Mouse (Mus musculus): Measurements from ENCODE around the gene Ttyh2.

Gene Ttyh2

DNA sequence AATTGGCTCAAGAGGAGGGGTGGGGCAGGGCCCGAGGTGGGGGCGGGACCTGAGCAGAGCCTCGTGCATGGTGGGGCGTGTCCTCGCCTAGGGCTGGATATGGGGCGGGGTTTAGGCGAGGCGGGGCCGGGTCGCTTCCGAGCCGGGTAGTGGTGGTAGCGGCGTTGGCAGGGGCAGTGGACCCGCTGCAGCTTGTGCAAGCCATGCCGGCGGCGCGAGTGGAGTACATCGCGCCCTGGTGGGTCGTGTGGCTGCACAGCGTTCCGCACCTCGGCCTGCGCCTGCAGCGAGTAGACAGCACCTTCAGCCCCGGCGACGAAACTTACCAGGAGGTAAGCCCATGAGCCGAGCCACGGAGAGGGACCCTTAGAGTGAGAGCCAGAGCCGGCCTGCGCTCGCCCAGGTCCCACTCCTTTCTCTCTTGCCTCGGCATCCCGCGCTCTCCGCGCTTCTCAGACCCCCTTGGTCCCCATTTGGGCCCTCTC, at the start of gene Ttyh2:
Ttyh2 (plus strand) TSS at position 91 of the 485 bp plus-strand sequence.
- peak; percentile 77 to 78 for DNase-seq (ENCODE audit: low spot score in 2 of 2)

GRCm38 (mm10) chr11:114626071-114626690, 49.0 kb upstream of the Ttyh2 start:
- no peak for DNase-seq (ENCODE audit: low spot score in 2 of 2)

GRCm38 (mm10) chr11:114627036-114627435, 48.2 kb upstream of the Ttyh2 start:
- DNase-seq (ENCODE audit: low spot score in 2 of 2) = no peak

DNA sequence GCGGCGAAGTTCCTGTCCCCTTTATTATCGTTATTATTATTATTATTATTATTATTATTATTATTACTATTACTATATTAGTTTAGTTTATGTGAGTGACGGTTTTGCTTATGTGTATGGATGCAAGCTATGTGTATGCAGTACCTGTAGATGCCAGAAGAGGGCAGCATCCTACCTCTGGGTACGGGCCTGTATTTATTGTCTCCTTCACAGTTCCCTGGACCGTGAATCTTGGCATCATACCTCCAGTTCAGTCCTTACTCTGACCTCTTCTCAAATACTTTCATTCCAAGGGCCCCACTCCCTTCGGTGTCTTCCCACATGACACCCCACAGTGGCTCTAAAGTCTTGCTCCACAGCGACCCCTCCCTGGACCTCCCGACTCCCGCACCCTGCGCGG, 47.2 kb upstream of the Ttyh2 start:
- no peak for DNase-seq (ENCODE audit: low spot score in 2 of 2)

- DNase-seq (ENCODE audit: low spot score in 2 of 2) = no peak
Observed at GRCm38 (mm10) chr11:114630044-114630443, 45.2 kb upstream of the Ttyh2 start.

DNA sequence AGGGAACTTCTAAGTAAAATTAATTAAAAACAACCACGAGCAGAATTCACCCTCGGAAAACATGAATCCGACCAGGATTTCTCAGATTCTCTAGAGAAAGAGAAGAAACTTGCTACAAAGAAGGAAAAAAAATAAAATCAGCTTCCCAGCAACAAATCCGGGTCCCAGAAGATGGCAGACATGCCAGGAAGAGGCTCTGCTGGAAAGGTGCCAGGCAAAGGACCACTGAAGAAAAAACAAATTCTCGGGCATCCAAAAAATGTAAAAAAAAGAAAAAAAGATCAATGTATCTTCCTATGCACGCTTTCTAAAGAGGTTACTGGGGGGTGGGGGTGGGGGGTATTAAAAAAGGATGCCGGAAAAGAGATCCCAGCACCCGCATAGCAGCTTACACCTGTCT, 43.0 kb upstream of the Ttyh2 start:
- no peak for DNase-seq (ENCODE audit: low spot score in 2 of 2)

GRCm38 (mm10) chr11:114636292-114636691, 38.9 kb upstream of the Ttyh2 start:
- peak; percentile 50 to 56 for DNase-seq (ENCODE audit: low spot score in 2 of 2)

GRCm38 (mm10) chr11:114636727-114637505, 38.3 kb upstream of the Ttyh2 start:
- no peak for DNase-seq (ENCODE audit: low spot score in 2 of 2)

GRCm38 (mm10) chr11:114638647-114639290, 36.5 kb upstream of the Ttyh2 start:
- no peak for DNase-seq (ENCODE audit: low spot score in 2 of 2)

DNA sequence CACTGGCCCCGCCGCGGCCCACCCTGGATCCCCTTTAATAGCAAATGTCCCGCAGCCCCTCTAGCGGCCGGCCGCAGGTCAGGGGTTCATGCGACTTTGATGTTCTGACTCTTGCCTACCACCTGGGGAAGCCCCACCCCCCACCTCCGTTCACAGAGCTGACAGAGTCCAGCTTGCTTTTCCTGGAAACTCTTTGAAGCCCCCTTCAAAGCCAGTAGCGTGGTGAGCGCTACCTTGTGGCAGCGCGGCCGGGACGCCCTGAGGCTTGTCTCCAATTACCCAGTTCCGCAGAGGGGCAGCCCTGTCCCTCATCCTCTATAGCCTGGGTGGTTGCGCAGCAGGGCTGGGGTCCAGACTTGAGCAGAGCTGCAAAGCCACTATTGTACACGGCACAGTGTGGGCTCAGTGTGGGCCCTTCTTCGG, 35.5 kb upstream of the Ttyh2 start:
- DNase-seq (ENCODE audit: low spot score in 2 of 2) = no peak

- no peak for DNase-seq (ENCODE audit: low spot score in 2 of 2)
Observed at GRCm38 (mm10) chr11:114640658-114641057, 34.6 kb upstream of the Ttyh2 start.

DNA sequence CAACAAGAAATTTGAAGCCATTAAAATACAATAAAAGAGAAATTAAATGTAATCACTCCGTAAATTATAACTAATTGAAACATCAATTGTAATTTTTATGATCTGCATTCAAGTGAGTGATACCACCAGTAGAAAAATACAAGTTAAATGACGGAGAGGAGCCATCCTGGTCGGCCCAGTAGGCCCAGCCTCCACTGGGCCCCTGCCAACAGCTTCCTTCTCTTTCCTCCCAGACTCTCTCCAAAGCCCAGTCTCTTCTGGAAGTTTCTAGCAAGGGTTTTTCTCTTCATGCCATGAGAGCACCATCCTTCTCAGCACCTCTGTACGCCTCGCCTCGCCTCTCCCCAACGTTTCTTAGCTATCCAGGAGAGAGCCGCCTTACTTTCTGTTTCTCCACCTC, 34.1 kb upstream of the Ttyh2 start:
- no peak for DNase-seq (ENCODE audit: low spot score in 2 of 2)

DNA sequence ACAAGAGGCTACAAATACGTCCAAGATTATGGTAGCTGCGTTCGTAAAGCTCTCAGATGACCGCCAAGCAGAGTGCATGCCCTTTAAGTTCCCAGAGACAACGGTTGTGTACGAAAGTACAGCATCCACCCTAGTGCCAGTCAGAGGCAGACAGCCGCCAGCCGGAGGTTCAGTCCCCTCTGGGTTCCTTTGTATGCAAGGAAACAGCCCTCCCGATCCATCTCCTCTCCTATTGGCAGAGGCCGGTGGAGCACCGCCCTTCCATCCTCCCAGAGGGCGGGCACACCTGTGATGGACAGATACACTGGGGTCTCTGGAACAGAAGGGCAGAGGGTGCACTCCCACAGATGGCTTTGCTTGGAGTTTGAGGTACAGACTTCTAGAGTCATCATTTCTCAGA, 33.0 kb upstream of the Ttyh2 start:
- DNase-seq (ENCODE audit: low spot score in 2 of 2) = no peak

- no peak for DNase-seq (ENCODE audit: low spot score in 2 of 2)
Observed at GRCm38 (mm10) chr11:114642926-114643325, 32.3 kb upstream of the Ttyh2 start.

DNA sequence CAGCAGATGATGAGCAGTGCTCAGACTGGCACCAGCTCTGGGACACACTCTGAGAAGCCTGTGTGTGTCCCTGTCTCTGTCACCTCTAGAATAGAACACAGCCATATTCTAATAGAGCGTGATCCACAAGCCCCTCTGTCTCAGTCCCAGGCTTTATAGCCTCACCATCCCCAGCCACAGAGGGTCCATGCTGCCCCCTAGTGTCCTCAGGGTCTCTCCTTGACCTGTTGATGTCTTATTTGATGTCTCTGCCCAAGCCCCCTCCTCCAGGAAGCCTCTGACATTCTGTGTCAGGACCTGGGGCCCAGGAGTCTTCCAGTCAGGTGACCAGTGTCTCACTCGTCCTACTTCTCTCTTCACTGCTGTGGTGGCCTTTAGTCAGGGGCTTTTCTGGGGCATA, 31.1 kb upstream of the Ttyh2 start:
- no peak for DNase-seq (ENCODE audit: low spot score in 2 of 2)

- DNase-seq (ENCODE audit: low spot score in 2 of 2) = no peak
Observed at GRCm38 (mm10) chr11:114649510-114649909, 25.7 kb upstream of the Ttyh2 start.

DNA sequence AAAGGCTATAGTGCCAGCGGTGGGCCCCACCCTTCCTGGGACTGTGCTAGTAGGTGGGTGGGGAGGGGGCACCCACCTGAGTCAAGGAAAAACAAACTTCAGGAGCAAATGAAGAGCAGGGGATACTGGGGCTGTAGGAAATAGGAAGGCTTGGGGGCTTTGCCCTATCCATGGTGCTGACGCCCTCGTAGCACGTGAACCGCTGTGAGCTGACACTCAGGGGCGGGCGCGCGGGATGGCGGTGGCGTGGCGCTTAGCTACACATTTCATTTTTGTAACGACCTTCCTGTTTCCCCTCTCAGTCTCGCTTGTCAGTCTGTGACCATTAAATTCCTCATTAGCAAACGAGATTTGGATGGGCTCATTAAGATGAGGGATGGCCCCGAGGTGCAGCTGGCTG, 22.7 kb upstream of the Ttyh2 start:
- no peak for DNase-seq (ENCODE audit: low spot score in 2 of 2)

DNA sequence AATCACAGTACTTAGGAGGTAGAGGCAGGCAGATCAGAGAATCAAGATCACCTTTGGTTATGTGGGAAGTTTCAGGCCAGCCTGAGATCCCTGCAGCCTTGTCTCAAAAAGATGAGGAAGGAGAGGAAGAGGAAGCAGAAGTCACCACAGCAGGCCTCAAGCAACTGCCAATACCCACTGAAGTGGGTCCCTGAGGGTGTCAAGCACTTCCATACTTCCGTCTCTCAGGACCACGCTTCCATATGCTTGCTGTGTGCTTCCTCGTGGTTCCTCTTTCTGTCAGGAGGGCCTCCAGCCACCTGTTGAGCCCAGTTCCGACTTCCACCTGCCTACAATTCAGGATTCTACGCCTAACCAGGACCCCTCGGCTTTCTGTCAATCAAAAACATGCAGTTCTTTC, 21.6 kb upstream of the Ttyh2 start:
- DNase-seq (ENCODE audit: low spot score in 2 of 2) = no peak

- DNase-seq (ENCODE audit: low spot score in 2 of 2) = no peak
Observed at GRCm38 (mm10) chr11:114654552-114654951, 20.7 kb upstream of the Ttyh2 start.

DNA sequence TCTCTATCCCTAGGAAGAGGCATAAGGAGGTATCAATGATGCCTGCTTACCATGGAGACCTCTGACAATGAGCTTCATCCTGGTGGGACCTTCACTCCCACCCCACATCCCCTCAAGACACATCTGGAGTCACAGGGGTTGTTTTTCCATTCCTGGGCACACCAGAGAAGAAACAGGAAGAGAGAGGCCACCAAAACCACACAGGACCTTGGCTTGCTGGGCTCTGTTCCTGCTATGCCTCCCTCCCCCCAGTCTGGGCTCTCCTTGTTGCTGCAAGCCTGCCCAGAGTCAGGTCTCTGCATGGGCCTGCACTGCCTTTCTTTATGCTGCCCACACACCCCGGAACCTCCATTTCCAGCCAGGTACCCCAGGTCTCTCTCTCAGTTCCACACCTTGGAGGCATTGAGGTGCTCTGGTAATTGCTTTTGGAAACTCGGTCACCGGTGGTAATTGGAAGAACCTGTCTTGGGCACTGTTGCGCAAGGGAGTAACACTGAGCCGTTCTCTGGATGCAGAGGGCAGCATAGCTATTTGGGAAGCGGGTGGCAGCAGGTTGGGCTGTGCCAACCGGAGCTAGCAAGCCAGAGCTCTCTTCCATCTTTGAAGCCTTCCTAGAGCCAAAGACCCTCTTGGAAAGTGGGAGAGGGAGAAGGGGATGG, 19.8 kb upstream of the Ttyh2 start:
- DNase-seq (ENCODE audit: low spot score in 2 of 2) = no peak

DNA sequence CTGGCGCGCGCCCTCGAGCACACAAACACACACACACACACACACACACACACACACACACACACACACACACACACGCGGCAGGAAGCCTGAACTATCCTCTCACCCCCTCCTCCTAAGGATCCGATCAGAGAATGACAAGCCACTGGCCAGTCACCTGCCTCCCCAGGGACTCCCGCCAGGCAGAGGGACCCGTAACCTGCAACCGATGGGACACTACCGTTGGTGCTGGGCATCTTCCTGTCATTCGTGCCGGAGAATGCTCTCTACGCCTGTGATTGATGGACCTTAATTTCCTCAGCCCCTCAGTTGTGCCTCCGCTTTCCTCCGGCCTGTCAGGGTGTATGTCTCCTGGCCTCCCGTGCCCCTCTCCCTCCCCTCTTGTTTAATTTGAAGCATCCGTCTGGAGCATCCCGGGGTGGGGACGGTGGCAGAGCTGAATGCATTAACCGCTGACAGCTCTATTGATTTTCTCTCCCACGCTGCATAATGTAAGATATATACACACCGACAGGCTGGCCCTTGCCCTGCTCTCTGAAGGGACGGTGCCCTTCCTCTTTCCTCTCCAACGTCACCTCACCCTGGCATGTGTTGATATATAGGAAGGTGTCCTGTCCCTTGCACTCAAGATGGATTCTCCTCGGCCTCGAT, 18.1 kb upstream of the Ttyh2 start:
- DNase-seq (ENCODE audit: low spot score in 2 of 2) = no peak

GRCm38 (mm10) chr11:114657737-114658136, 17.5 kb upstream of the Ttyh2 start:
- DNase-seq (ENCODE audit: low spot score in 2 of 2) = peak in 1 of 2 experiments; percentile 37

Data from spleen, postnatal 36 days (tissue).